21 mouse cellular contexts compared by ENCODE assay signal in genomic region chr13:108337340-108337739, GRCm38 (mm10). TPM values are rescaled to one million over a fixed set of nuclear protein-coding genes. Genes with fewer than 3 reads are reported as not detected.
"Had no signal": no experiment of that assay in that cellular context is flagged by ENCODE, and none has a peak within 500 bp of the region (broad histone marks: within the 10 kb centered on the region; RNA-seq: fewer than 3 reads in every experiment).

No protein-coding gene starts in this region.

- DNase-seq: gastrocnemius, adult 2 months; gastrocnemius, postnatal 10 days; gastrocnemius, postnatal 25 days; heart, adult 2 months; heart, postnatal 4 days; layer of hippocampus, postnatal 36 days; left cerebral cortex, postnatal 4 days had no signal

- H3K27me3 ChIP-seq: heart, embryonic 13.5 days; heart, embryonic 15.5 days; hindbrain, embryonic 12.5 days; kidney, embryonic 15.5 days; limb, embryonic 13.5 days; limb, embryonic 15.5 days; liver, embryonic 12.5 days had no signal

- ATAC-seq: hindbrain, embryonic 16.5 days; liver, embryonic 12.5 days had no signal

- H3K4me1 ChIP-seq: heart, embryonic 15.5 days; hindbrain, embryonic 10.5 days; hindbrain, embryonic 12.5 days; limb, embryonic 15.5 days had no signal

- H3K4me2 ChIP-seq: heart, embryonic 13.5 days; heart, embryonic 15.5 days; hindbrain, embryonic 12.5 days; hindbrain, embryonic 14.5 days; kidney, embryonic 15.5 days; limb, embryonic 13.5 days; limb, embryonic 15.5 days; liver, embryonic 12.5 days had no signal

- H3K27ac ChIP-seq: gastrocnemius, adult 2 months; heart, adult 2 months; heart, embryonic 13.5 days; heart, embryonic 15.5 days; hindbrain, embryonic 10.5 days; hindbrain, embryonic 12.5 days; hindbrain, embryonic 14.5 days; kidney, embryonic 15.5 days; kidney, postnatal 0 days; layer of hippocampus, adult 2 months; limb, embryonic 13.5 days; limb, embryonic 15.5 days; liver, embryonic 12.5 days; liver, embryonic 14.5 days had no signal

- H3K36me3 ChIP-seq: heart, embryonic 13.5 days; heart, embryonic 15.5 days; hindbrain, embryonic 12.5 days; kidney, embryonic 15.5 days; limb, embryonic 13.5 days had no signal

- H3K9ac ChIP-seq: heart, embryonic 13.5 days; heart, embryonic 15.5 days; hindbrain, embryonic 12.5 days; hindbrain, embryonic 14.5 days; kidney, embryonic 15.5 days; limb, embryonic 13.5 days; limb, embryonic 15.5 days; liver, embryonic 12.5 days; liver, embryonic 14.5 days had no signal

- H3K4me3 ChIP-seq: gastrocnemius, adult 2 months; heart, adult 2 months; heart, embryonic 13.5 days; heart, embryonic 15.5 days; hindbrain, embryonic 10.5 days; hindbrain, embryonic 12.5 days; kidney, embryonic 15.5 days; layer of hippocampus, adult 2 months; limb, embryonic 13.5 days; limb, embryonic 15.5 days; liver, embryonic 12.5 days had no signal

- H3K9me3 ChIP-seq: heart, embryonic 13.5 days; heart, embryonic 15.5 days; hindbrain, embryonic 10.5 days; hindbrain, embryonic 12.5 days; kidney, embryonic 15.5 days; limb, embryonic 13.5 days; limb, embryonic 15.5 days; liver, embryonic 12.5 days had no signal

RNA-seq across cellular contexts. Expression of gene Depdc1b, which starts 21.2 kb away (rescaled TPM):
- total RNA-seq: gastrocnemius, adult 2 months had no signal
- polyA plus RNA-seq: liver, adult 2 months had no signal
